Mouse (Mus musculus) ES-E14 (cell line): ENCODE data around the gene Abi1.

ENCODE experiments used
- HCFC1 ChIP-seq: IDR thresholded peaks from 2 replicates; pipeline ENCODE4 v1.6.1; 2012; ENCODE audit warnings: low read length, inconsistent platforms, borderline replicate concordance; ENCODE audit not compliant: insufficient read depth
- ZNF384 ChIP-seq: IDR thresholded peaks from 2 replicates; pipeline ENCODE4 v1.6.1; 2012; ENCODE audit warnings: low read depth, low read length, inconsistent platforms

GRCm38 (mm10) chr2:23023023-23023422 lies 17.0 kb downstream of the Abi1 start:
- TF ChIP-seq HCFC1 (no peak), ZNF384 (no peak)
